Mouse (Mus musculus): ENCODE measurements around the gene Gm20388. TPM values are rescaled to one million over a fixed set of nuclear protein-coding genes. Genes with fewer than 3 reads are reported as not detected.
A peak's percentile ranks its signal among the peaks of the same experiment; 100 is the strongest.

Gene Gm20388
- total RNA-seq, 2 experiments from 2014 or later: 10.7 TPM; not detected in 1

GRCm38 (mm10) chr8:120118162-120118561, 207.5 kb downstream of the Gm20388 start:
- no peak for DNase-seq (ENCODE audit: low spot score in 2 of 2)

- no peak for DNase-seq (ENCODE audit: low spot score in 2 of 2)
Measured at GRCm38 (mm10) chr8:120118847-120119246, 208.2 kb downstream of the Gm20388 start.

GRCm38 (mm10) chr8:120119429-120119828, 208.8 kb downstream of the Gm20388 start:
- no peak for DNase-seq (ENCODE audit: low spot score in 2 of 2)

- DNase-seq (ENCODE audit: low spot score in 2 of 2): no peak
Measured at GRCm38 (mm10) chr8:120119931-120120330, 209.3 kb downstream of the Gm20388 start.

GRCm38 (mm10) chr8:120120951-120121350, 210.3 kb downstream of the Gm20388 start:
- DNase-seq (ENCODE audit: low spot score in 2 of 2): no peak

- DNase-seq (ENCODE audit: low spot score in 2 of 2): no peak
Measured at GRCm38 (mm10) chr8:120124261-120124660, 213.6 kb downstream of the Gm20388 start.

GRCm38 (mm10) chr8:120124836-120125389, 214.3 kb downstream of the Gm20388 start:
- no peak for DNase-seq (ENCODE audit: low spot score in 2 of 2)

- DNase-seq (ENCODE audit: low spot score in 2 of 2): no peak
Measured at GRCm38 (mm10) chr8:120126357-120127161, 215.9 kb downstream of the Gm20388 start.

GRCm38 (mm10) chr8:120129547-120129946, 218.9 kb downstream of the Gm20388 start:
- DNase-seq (ENCODE audit: low spot score in 2 of 2): no peak

- DNase-seq (ENCODE audit: low spot score in 2 of 2): no peak
Measured at GRCm38 (mm10) chr8:120131158-120131557, 220.5 kb downstream of the Gm20388 start.

- DNase-seq (ENCODE audit: low spot score in 2 of 2): no peak
Measured at GRCm38 (mm10) chr8:120133169-120133568, 222.5 kb downstream of the Gm20388 start.

- DNase-seq (ENCODE audit: low spot score in 2 of 2): no peak
Measured at GRCm38 (mm10) chr8:120135687-120136086, 225.0 kb downstream of the Gm20388 start.

- DNase-seq (ENCODE audit: low spot score in 2 of 2): peak; percentile 56 to 65
Measured at GRCm38 (mm10) chr8:120136618-120137017, 226.0 kb downstream of the Gm20388 start.

- no peak for DNase-seq (ENCODE audit: low spot score in 2 of 2)
Measured at GRCm38 (mm10) chr8:120138958-120139357, 228.3 kb downstream of the Gm20388 start.

- no peak for DNase-seq (ENCODE audit: low spot score in 2 of 2)
Measured at GRCm38 (mm10) chr8:120140769-120141168, 230.1 kb downstream of the Gm20388 start.

GRCm38 (mm10) chr8:120143911-120144651, 233.4 kb downstream of the Gm20388 start:
- DNase-seq (ENCODE audit: low spot score in 2 of 2): peak in 1 of 2 experiments; percentile 58

- DNase-seq (ENCODE audit: low spot score in 2 of 2): peak in 1 of 2 experiments; percentile 39
Measured at GRCm38 (mm10) chr8:120144652-120145301, 234.1 kb downstream of the Gm20388 start.

GRCm38 (mm10) chr8:120146051-120146450, 235.4 kb downstream of the Gm20388 start:
- no peak for DNase-seq (ENCODE audit: low spot score in 2 of 2)

- DNase-seq (ENCODE audit: low spot score in 2 of 2): no peak
Measured at GRCm38 (mm10) chr8:120150028-120150427, 239.4 kb downstream of the Gm20388 start.

GRCm38 (mm10) chr8:120151151-120151550, 240.5 kb downstream of the Gm20388 start:
- no peak for DNase-seq (ENCODE audit: low spot score in 2 of 2)

GRCm38 (mm10) chr8:120152636-120153035, 242.0 kb downstream of the Gm20388 start:
- no peak for DNase-seq (ENCODE audit: low spot score in 2 of 2)

All from layer of hippocampus, adult 18-20 months (tissue).